Mouse (Mus musculus) bone marrow macrophage, adult 2 months (primary cell): ENCODE results near the gene 2510009E07Rik. TPM values are rescaled to one million over a fixed set of nuclear protein-coding genes. Genes with fewer than 3 reads are reported as not detected.
A peak's percentile ranks its signal among the peaks of the same experiment; 100 is the strongest.

Experiments
- H3K27ac ChIP-seq: 2 replicates; pipeline ENCODE4 v1.5.1; 2012; ENCODE audit warnings: low read depth, low read length; ENCODE audit not compliant: insufficient read depth
- H3K4me1 ChIP-seq: 2 replicates; pipeline ENCODE4 v1.6.1; 2012; ENCODE audit warnings: low read length; ENCODE audit not compliant: control insufficient read depth, insufficient read depth
- H3K4me3 ChIP-seq: 2 replicates; pipeline ENCODE4 v1.5.1; 2012; ENCODE audit warnings: mild to moderate bottlenecking, low read length, moderate library complexity; ENCODE audit not compliant: insufficient read depth
- CTCF ChIP-seq: IDR thresholded peaks from 2 replicates; pipeline ENCODE4 v1.5.1; 2012; ENCODE audit warnings: low read depth, mild to moderate bottlenecking, low read length, moderate library complexity
- POLR2A ChIP-seq: IDR thresholded peaks from 2 replicates; pipeline ENCODE4 v1.6.1; 2012; ENCODE audit warnings: mild to moderate bottlenecking, low read depth, low read length, borderline replicate concordance
- polyA plus RNA-seq: library from polyadenylated mRNA; stranded (reverse); fragments of >200 nt; gene quantifications from 2 replicates; pipeline ENCODE4 v1.2.4, GENCODE M21; 2012; ENCODE audit not compliant: missing spikeins, insufficient read depth, insufficient read length

Gene 2510009E07Rik
- polyA plus RNA-seq, 1 experiment, result 27.0 TPM

DNA sequence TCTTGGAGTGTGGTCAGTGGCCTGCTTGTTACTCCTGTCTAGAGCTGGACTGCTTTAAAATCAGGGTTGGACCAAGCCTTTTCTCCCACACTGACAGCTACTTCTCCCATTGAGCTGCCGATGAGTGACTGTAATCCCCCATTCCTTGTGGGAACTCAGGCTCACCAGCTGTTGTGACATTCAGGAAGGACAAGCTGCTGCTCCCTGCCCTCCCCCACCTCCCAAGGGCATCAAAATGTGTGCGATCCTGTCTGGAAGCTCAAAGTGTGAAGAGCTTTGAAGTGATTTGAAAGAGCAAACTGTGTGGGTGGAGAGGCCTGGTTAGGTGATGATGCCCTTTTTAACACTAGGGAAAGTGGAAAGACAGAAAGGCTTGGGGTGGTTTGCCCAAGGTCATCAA is 15.9 kb upstream of the 2510009E07Rik start:
- no peak overlapping the region for H3K27ac ChIP-seq
- no peak overlapping the region for H3K4me3 ChIP-seq
- H3K4me1 ChIP-seq, result peaks cover 3% of the 10 kb centered on the region; the same call in 1 of the 2 replicates
- TF ChIP-seq POLR2A (no peak), CTCF (no peak)

DNA sequence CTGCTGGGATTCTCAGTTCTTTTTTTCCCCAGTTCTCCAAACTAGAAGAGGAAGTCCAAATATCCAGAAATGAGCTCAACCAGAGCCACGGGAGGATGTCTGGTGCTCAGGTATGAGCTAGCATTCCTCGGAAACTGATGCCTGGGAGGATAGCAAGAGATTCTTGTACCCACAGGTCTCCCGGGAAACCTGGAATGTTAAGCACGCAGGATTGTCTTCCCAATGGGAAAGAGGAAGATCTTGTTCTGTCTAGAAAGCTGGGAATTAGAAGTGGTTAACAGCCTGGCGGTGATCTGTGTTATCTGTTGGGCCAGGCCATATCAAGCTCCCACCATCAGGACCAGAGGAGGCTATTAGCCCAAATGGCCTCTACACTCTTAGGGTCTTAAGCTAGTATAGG is 10.2 kb upstream of the 2510009E07Rik start:
- H3K4me3 ChIP-seq, result no peak overlapping the region
- TF ChIP-seq POLR2A, result no peak
- TF ChIP-seq CTCF, result no peak

DNA sequence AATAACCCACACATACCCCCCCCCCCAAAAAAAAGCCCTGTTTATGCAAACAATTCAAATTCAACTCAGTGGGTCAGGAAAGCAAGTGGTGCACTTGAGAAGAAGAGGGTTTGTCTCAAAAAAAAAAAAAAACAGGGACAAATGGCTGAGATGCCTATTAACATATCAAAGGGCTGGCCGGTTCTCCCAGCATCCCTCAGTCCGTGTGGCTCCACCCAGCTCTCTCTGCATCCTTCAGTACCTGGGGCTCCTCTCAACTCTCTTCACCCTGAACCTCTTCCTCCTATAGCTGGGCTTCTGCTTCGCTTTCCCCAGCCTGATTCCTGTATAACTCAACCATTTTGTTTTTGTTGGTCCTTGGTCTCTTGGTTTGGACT is 7.8 kb upstream of the 2510009E07Rik start:
- Histone ChIP-seq H3K27ac (no peak overlapping the region), H3K4me3 (no peak overlapping the region), H3K4me1 (peaks cover 14% of the 10 kb centered on the region)
- no peak for TF ChIP-seq POLR2A
- TF ChIP-seq CTCF, result no peak

More for the DNA sequence above, 10.2 kb upstream of the 2510009E07Rik start:
- Histone ChIP-seq H3K27ac (no peak overlapping the region), H3K4me1 (peaks cover 14% of the 10 kb centered on the region)

GRCm38 (mm10) chr16:21701611-21702313 is 7.3 kb upstream of the 2510009E07Rik start:
- no peak overlapping the region for H3K27ac ChIP-seq
- H3K4me1 ChIP-seq, result peaks cover 14% of the 10 kb centered on the region
- TF ChIP-seq POLR2A, result no peak
- no peak for TF ChIP-seq CTCF
- H3K4me3 ChIP-seq, result no peak overlapping the region

DNA sequence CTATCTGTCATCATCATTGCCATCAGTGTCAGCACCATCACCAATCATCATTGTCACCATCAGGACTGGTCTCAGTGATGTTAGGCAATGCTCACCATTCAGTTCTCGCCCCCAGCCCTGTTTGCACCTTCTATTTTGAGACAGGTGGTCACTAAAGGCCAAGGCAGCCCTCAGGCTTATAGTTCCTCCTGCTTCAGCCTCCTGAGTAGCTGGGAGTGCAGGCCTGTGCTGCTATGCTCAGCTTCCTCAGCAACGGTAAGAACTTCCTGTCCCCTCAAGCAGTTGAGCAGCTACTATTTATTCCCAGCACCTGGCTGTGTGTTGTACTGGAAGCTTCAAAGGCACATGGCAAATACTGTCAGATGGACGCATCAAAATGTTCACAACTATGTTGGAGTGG is 3.7 kb upstream of the 2510009E07Rik start:
- TF ChIP-seq CTCF (no peak), POLR2A (no peak)
- Histone ChIP-seq H3K27ac (no peak overlapping the region), H3K4me1 (peaks cover 6% of the 10 kb centered on the region), H3K4me3 (no peak overlapping the region)

DNA sequence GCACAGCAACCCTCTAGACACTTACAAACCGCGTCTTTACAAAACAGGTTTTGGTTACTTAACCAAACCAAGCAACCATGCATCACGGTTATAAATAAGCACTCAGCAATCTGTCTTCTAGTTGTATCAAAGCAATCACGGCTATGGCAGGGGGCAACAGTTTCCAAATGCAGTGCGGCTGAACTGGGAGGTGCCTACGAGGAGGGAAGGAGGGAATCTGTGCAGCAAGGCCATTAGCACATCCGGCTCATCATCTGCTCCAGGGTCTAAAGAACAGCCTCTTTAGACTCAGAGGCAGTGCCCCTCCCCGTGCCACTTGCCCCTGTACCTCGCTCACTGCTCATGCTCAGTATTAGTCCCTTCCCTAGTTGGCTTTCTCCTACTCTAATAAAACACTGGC is 2.5 kb upstream of the 2510009E07Rik start:
- Histone ChIP-seq H3K4me3 (no peak overlapping the region), H3K4me1 (peaks cover 12% of the 10 kb centered on the region), H3K27ac (no peak overlapping the region)
- TF ChIP-seq CTCF, result no peak
- TF ChIP-seq POLR2A, result no peak

DNA sequence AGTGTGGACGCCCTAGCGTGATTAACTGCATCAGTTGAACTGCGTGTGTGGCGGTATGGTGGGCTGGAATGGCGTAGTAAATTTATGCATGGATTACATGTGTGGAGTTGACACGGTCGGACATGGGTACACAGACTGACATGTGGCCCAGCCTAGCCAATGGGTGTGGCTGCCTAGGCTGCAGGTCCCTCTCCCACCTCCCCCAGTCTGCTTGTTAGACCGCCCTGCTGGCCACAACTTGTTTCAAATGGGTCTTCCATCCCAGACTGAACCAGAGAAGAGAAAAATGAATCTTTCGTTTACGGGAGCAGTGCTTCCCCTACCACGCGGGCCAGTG is 745 bp upstream of the 2510009E07Rik start:
- Histone ChIP-seq H3K27ac (no peak overlapping the region), H3K4me1 (peaks cover 23% of the 10 kb centered on the region), H3K4me3 (no peak overlapping the region)
- TF ChIP-seq CTCF (no peak), POLR2A (no peak)

DNA sequence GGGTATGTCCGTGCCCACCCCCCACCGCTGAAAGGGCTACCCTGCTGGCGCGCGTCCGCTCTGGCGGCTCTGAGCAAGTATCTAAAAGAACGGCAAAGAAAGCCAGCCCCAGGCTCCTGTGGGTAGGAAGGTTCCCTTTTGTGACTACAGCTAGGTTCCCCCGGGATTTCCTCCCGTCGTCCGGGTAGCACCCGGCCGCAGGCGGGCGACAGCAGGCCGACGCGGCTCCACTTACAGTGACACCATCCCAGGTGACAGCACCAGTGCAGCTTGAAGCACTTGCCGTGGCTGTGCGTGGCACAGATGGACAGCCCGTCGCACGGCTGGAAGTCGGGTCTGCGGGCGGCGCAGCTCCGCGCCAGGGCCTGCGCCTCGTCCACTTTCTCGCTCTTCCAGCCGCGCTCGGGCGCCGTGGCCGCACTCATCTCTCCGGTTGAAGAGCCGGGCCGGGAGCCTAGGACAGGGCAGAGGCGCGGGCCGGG is 443 bp downstream of the 2510009E07Rik start:
- Histone ChIP-seq H3K4me1 (peaks cover 27% of the 10 kb centered on the region), H3K4me3 (peak overlapping the region; percentile 69), H3K27ac (no peak overlapping the region)
- TF ChIP-seq POLR2A (no peak), CTCF (no peak)

DNA sequence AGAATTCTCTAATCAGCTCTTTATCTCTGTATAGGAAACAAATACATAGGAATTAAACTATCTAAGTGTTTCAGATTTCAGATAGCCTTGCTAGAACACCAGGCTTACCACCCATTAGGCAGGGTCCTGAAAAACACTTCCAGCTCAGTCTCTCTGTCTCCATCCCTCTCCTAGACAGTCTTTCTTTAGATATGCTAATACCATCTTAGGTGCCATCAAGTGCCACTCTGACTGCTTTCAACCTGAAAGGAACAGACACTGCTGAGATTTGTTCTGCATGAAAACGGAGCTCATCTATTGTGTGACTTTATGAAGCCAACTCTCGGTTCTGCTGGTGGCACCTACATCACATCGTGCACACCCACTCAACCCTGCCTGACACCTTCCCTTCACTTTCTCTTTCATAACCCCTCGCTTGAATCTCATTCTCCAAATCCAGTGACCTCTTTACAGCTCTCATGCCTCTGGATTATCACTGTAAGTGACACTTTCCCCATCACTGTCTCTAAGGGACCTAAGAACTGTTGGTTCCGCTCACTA is 4.2 kb downstream of the 2510009E07Rik start:
- Histone ChIP-seq H3K4me3 (no peak overlapping the region), H3K4me1 (peaks cover 38% of the 10 kb centered on the region), H3K27ac (no peak overlapping the region)
- no peak for TF ChIP-seq CTCF
- TF ChIP-seq POLR2A, result no peak

DNA sequence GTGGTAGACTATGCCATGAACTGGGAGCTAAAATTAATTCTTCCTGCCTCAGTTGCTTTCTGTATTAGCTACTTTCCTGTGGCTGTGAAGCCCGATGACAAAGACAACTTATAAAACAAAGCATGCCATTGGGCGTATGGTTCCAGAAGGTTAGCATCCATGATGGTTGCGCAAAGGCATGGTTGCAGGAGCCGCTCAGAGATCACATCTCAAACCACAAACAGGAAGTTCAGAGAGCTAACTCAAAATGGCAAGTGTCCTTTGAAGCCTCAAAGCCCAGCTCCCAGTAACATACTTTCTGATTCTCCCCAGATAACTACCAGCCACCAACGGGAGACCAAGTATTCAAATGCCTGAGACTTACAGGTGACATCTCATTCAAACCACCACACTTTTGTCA is 5.3 kb downstream of the 2510009E07Rik start:
- H3K4me1 ChIP-seq, result peaks cover 38% of the 10 kb centered on the region
- TF ChIP-seq POLR2A (no peak), CTCF (no peak)
- no peak overlapping the region for H3K27ac ChIP-seq
- no peak overlapping the region for H3K4me3 ChIP-seq

DNA sequence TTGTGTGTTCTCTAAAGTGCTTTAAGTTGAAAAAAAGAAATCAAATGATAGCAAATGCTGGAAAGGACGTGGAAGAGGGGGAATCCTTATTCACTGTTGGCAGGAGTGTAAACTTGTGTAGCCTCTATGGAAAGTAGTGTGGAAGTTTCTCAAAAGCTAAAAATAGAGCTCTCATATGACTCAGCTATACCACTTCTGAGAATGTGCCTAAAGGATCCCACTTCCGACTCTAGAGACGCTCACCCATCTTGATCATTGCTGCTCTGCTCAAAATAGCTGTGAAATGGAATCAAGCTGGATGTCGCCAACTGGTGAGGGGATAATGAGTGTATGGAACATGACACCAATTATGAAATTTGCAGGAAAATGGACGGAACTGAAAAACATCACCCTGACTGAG is 7.1 kb downstream of the 2510009E07Rik start:
- Histone ChIP-seq H3K4me3 (no peak overlapping the region), H3K4me1 (peaks cover 30% of the 10 kb centered on the region), H3K27ac (no peak overlapping the region)
- TF ChIP-seq POLR2A (no peak), CTCF (no peak)
